Mouse (Mus musculus) liver, embryonic 13.5 days (tissue): ENCODE data around the gene Tmem176b. TPM values are rescaled to one million over a fixed set of nuclear protein-coding genes. Genes with fewer than 3 reads are reported as not detected.

ENCODE experiments used
- ATAC-seq: fragments of 200-750 bp; cut with Nextera tagmentation; 2 replicates; pipeline ENCODE4 v1.8.0; 2017; ENCODE audit warnings: low read depth, mild to moderate bottlenecking, moderate number of reproducible peaks, moderate library complexity
- DNase-seq: peaks from one replicate; pipeline ENCODE4 v3.0.0; 2022
- H3K27ac ChIP-seq: fragments of 300-500 bp; sonication (generic); 2 replicates; pipeline ENCODE4 v1.5.1; 2015; ENCODE audit warnings: moderate library complexity, mild to moderate bottlenecking, inconsistent platforms
- H3K27me3 ChIP-seq: fragments of 300-500 bp; sonication (generic); 2 replicates; pipeline ENCODE4 v1.6.1; 2015; ENCODE audit warnings: mild to moderate bottlenecking, inconsistent platforms
- H3K36me3 ChIP-seq: fragments of 300-500 bp; sonication (generic); 2 replicates; pipeline ENCODE4 v1.6.1; 2015; ENCODE audit warnings: mild to moderate bottlenecking, inconsistent platforms
- H3K4me1 ChIP-seq: fragments of 300-500 bp; sonication (generic); replicated peaks from 2 replicates; pipeline ENCODE4 v1.6.1; 2015; ENCODE audit warnings: inconsistent platforms
- H3K4me2 ChIP-seq: fragments of 300-500 bp; sonication (generic); 2 replicates; pipeline ENCODE4 v1.6.1; 2015; ENCODE audit warnings: inconsistent platforms, mild to moderate bottlenecking, moderate library complexity
- H3K4me3 ChIP-seq: fragments of 300-500 bp; sonication (generic); replicated peaks from 2 replicates; pipeline ENCODE4 v1.5.1; 2015; ENCODE audit warnings: mild to moderate bottlenecking, inconsistent platforms
- H3K9ac ChIP-seq: fragments of 300-500 bp; sonication (generic); 2 replicates; pipeline ENCODE4 v1.6.1; 2015; ENCODE audit warnings: mild to moderate bottlenecking, inconsistent platforms
- H3K9me3 ChIP-seq: fragments of 300-500 bp; sonication (generic); replicated peaks from 2 replicates; pipeline ENCODE4 v1.6.1; 2016; ENCODE audit warnings: inconsistent platforms
- WGBS: fragments of 180-500 bp; shearing (Covaris S2); methylation state at CpG from one replicate; pipeline ENCODE4 v1.1.7; 2015; ENCODE audit not compliant: insufficient replicate concordance; 5-methylcytosine and 5-hydroxymethylcytosine counted together
- polyA plus RNA-seq: library from polyadenylated mRNA; unstranded; fragments of >200 nt; fragmentation: Nextera tagmentation; extraction: Ambion mirVana; gene quantifications from 2 replicates; pipeline ENCODE4 v1.2.1, GENCODE M21; 2015

Tmem176b gene
- polyA plus RNA-seq, 1 experiment from 2014 or later = 119 TPM

GRCm38 (mm10) chr6:48785189-48785588, 56.1 kb downstream of the Tmem176b start:
- Histone ChIP-seq H3K27me3 (no peaks in the 10 kb centered on the region), H3K27ac (no peak overlapping the region), H3K9ac (no peak overlapping the region), H3K4me2 (no peak overlapping the region), H3K4me3 (no peak overlapping the region), H3K4me1 (no peaks in the 10 kb centered on the region), H3K36me3 (no peaks in the 10 kb centered on the region), H3K9me3 (no peaks in the 10 kb centered on the region)
- DNase-seq = no peak
- WGBS = 47% methylated on average over 1 of the region's 1 CpGs
- no peak for ATAC-seq

DNA sequence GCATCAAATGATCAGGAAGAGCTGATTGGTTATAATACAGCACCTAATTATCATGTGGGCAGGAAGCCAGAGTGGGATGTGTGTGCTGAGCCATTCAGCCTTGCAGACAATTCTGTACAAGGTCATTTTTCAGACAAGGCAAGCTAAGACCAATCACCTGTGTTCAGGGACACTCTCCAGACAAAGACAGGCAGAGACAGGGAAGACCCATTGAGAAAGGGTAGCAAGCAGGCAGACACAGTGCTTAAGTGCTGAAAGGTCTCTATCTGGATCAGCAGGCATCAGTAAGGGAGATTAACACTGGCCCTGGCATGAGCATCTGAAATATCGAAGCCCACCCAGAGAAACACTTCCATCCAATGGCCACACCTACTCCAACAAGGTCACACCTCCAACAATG, 56.9 kb downstream of the Tmem176b start:
- Histone ChIP-seq H3K27ac (no peak overlapping the region), H3K9me3 (no peaks in the 10 kb centered on the region), H3K4me2 (no peak overlapping the region), H3K36me3 (no peaks in the 10 kb centered on the region), H3K4me3 (no peak overlapping the region), H3K27me3 (no peaks in the 10 kb centered on the region), H3K9ac (no peak overlapping the region), H3K4me1 (no peaks in the 10 kb centered on the region)
- no peak for ATAC-seq
- 68% methylated on average over 1 of the region's 1 CpGs for WGBS
- DNase-seq = no peak

Other genes with a start within 250 kb of the Tmem176b start
- 8.1 and 10.4 TPM in 2 replicates for gene Repin1, start 247.6 kb downstream of the Tmem176b start, polyA plus RNA-seq
- not detected in 2 replicates for gene Gm44965, start 247.6 kb downstream of the Tmem176b start, polyA plus RNA-seq
- 1.9 and 2.0 TPM in 2 replicates for gene Zfp775, start 239.4 kb downstream of the Tmem176b start, polyA plus RNA-seq
- gene AI854703, start 214.7 kb downstream of the Tmem176b start, polyA plus RNA-seq = 0.20 and 0.28 TPM in 2 replicates
- 0.73 and 0.93 TPM in 2 replicates for gene Gimap8, start 194.3 kb downstream of the Tmem176b start, polyA plus RNA-seq
- gene Gimap9, start 165.4 kb downstream of the Tmem176b start, polyA plus RNA-seq = 10.9 and 12.1 TPM in 2 replicates
- gene Gimap4, start 156.9 kb downstream of the Tmem176b start, polyA plus RNA-seq = 11.6 and 12.3 TPM in 2 replicates
- gene Gimap6, start 133.3 kb downstream of the Tmem176b start, polyA plus RNA-seq = 8.4 and 9.4 TPM in 2 replicates
- 1.6 TPM in 2 replicates for gene Gm28053, start 122.9 kb downstream of the Tmem176b start, polyA plus RNA-seq
- 0.10 and 0.14 TPM in 2 replicates for gene Gimap7, start 122.9 kb downstream of the Tmem176b start, polyA plus RNA-seq
- gene Gimap1, start 102.4 kb downstream of the Tmem176b start, polyA plus RNA-seq = 6.4 and 6.5 TPM in 2 replicates
- 2.8 and 3.3 TPM in 2 replicates for gene Gimap5, start 95.3 kb downstream of the Tmem176b start, polyA plus RNA-seq
- gene Gimap3, start 70.6 kb downstream of the Tmem176b start, polyA plus RNA-seq = 0.05 TPM in 1 of 2 replicates, not detected in the other
- 72.2 and 77.0 TPM in 2 replicates for gene Tmem176a, start 577 bp downstream of the Tmem176b start, polyA plus RNA-seq
- gene Aoc1, start 31.4 kb upstream of the Tmem176b start, polyA plus RNA-seq = not detected in 2 replicates
- not detected in 2 replicates for gene 1600015I10Rik, start 88.4 kb upstream of the Tmem176b start, polyA plus RNA-seq
- not detected in 2 replicates for gene Doxl2, start 133.5 kb upstream of the Tmem176b start, polyA plus RNA-seq
- gene Svs1, start 145.4 kb upstream of the Tmem176b start, polyA plus RNA-seq = not detected in 2 replicates
- gene Gpnmb, start 195.1 kb upstream of the Tmem176b start, polyA plus RNA-seq = 0.25 and 0.39 TPM in 2 replicates
- gene Malsu1, start 232.3 kb upstream of the Tmem176b start, polyA plus RNA-seq = 49.4 and 50.6 TPM in 2 replicates